Mouse (Mus musculus): ENCODE measurements around the gene Ckmt1.
"Not testable (repeated sequence)": the region's sequence is repeated elsewhere in the genome, so short reads cannot be mapped to it uniquely, and the experiment has no call there.

Gene Ckmt1

DNA sequence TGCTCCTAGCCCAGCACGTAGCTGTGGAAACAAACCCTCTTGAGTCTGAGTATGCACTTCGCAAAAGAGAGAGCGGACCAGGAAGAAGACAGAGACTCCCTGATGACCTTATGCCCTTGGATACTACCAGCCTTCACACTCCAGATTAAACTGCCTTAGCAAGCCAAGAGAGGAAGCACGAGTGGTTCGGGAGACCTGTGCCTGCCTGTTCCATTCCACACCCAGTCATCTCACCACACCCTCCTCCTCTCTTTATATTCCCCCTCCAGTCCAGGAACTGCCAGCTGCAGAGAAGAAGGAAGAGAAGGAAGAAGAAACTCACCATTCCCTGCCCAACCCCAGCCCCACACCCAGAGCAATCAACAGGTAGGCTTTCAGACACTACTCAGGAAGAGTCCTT, at the start of gene Ckmt1:
Gene Ckmt1, plus strand, starts transcription at position 221 of the 400 bp plus-strand sequence.
- no peak for DNase-seq (ENCODE audit: low read depth)

DNA sequence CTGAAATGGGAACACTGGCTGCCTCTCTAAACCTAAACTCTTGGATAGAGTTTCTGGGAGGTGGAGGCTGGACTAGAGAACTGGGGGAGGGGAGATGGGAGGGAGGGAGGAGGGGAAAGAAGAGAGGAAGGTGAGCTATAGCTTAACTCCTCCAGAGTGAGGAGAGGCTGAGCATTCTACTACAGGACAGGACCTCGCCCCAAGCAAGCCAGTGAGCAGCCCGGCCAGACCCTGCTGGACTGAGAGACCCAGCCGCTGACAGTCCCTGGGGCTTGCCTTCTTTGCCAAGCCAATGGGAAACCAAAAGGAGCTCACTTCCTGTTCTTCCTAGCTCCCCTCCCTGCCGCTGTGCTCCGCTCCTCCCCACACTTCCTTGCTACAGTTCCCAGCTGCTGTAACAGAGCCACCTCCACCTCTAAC, 48.5 kb upstream of the Ckmt1 start:
- DNase-seq (ENCODE audit: low read depth): no peak

DNA sequence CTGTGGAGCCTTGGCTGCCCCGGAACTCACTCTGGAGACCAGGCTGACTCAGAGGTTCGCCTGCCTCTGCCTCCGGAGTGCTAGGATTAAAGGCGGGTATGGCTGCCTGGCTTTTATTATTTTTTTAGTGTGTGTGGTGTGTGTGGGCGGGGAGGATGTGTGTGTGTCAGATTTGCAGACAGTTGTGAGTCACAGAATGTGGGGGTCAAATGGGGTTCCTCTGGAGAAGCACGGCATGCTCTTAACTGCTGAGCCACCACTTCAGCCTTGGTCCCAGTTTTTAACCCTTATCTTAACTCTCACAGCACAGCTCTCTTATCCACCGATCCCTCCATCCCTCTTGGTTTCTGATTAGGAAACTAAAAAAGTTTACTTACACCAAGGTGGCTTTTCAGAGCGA, 41.2 kb upstream of the Ckmt1 start:
- no peak for DNase-seq (ENCODE audit: low read depth)

DNA sequence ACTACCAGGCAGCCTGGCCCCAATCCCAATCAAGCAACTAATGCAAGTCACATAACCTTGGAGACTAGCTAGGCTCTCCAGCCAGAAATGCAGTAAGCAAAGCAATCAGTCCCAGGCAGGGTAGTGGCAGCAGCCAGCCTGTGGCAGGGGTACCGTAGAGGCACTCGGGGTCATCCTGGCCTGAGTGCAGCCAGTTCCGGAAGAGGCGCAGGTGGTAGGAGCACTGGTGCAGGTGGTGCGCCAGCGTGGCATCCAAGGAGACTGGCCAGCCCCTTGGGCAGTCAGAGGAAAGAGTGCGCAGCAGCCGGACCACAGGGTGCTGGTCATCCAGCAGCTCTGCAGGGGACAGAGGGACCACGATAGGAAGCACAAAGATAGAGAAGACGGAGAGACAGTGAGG, 34.5 kb upstream of the Ckmt1 start:
- no peak for DNase-seq (ENCODE audit: low read depth)

DNA sequence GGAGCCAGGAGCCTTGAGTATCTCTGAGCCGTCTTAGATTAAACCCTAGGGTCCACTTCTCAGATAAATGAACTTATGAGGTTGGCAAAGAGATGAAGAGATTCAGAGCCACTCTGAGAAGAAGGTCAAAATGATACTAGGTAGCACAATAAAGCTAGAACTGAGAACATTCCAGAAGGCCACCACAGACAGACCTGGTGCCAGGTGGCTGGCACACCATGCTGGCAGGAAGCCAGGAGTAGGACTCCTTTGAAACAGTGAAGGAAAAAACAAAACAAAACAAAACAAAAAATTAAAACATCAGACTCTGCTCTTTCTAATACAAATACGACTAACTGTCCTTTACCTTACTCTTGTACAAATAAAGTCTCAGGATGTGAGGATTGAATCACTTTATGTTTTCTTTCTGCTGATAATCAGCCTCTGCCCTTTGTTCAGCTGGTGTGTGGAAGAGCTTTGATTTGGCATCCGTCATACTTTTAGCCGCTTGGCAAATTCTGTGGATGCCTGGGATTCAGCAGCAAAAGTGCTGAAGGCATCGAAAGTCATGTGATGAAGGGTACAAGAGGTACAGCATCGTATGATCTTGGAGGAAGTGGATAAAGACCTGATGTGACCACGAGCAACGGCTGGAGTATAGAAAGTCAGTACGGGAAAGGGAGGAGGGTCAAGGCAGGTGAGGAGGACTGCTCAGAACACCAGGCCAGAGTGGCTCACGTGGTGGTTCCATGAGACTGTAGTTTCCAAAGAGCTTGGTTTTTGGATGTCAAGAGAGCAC, 33.6 kb upstream of the Ckmt1 start:
- no peak for DNase-seq (ENCODE audit: low read depth)

DNA sequence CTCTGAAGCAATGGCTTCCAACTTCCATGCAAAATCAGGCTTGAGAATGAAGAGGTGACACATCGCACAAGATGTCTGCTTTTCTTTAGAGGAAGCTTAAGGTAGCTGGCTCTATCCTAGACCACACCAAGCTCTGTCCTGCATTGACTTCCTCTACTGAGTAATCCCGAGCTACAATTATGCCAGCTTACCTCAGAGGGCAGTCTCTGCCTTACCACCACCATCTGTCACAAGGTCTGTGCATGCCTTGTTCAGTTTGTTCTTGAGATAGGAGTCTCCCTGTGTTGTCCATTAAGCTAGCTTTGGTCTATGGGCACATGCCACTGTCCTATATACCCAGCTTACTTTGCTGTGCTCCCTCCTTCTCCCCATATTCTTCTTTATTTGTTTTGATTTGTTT, 28.0 kb upstream of the Ckmt1 start:
- DNase-seq (ENCODE audit: low read depth): no peak

DNA sequence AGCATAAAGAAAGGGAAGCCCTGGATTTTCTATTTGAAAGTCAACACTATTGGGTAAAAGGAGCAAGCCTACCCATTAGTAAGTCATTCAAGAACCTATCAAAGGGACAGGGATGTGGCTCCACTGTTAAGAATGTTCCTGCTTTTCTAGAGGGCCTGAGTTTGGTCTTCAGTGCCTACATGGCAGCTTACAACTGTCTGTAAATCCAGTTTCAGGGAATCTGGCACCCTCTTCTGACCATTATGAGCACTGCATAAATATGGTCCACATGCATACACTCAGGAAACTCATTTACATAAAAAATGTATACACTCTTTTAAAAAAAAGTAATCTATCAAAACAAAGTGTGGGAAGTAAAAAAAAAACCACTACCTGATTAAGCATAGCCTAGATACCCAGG, 18.5 kb upstream of the Ckmt1 start:
- DNase-seq (ENCODE audit: low read depth): peak; percentile 13

DNA sequence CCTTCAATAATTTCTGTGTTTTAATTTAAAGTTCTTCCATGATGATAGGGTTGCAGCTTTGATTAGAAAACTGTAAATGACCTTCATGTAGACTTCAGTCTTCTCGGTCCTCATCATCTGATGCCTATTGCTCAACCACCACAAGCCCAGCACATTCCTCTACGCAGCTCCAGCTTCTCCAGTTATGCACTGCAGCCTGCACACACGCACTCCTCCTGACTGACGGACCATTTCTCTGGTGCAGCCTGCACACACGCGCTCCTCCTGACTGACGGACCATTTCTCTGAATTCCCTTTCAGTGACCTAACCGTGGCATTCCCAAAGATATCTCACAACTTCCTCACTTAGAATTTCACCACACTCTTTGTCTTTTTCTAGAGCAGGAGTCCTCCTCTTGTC, 4.4 kb upstream of the Ckmt1 start:
- DNase-seq (ENCODE audit: low read depth): no peak

DNA sequence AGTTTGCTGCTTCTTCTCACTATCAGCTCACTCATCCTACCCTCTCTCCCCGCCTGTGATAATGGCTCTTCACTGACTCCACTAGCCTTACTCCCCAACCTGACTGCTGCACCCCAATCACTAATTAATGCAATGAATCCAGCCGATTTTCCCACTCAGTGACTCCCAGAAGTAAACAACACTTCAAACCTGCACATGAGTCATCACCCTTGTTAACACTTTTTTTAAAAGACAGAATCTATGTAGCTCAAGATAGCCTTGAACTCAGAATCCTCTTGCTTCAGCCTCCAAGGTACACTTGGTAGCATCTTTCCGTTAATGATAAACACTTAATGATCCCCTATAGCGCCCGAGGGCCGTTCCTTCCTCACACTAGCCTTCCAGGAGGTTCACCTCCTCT, 3.1 kb upstream of the Ckmt1 start:
- DNase-seq (ENCODE audit: low read depth): peak; percentile 10

DNA sequence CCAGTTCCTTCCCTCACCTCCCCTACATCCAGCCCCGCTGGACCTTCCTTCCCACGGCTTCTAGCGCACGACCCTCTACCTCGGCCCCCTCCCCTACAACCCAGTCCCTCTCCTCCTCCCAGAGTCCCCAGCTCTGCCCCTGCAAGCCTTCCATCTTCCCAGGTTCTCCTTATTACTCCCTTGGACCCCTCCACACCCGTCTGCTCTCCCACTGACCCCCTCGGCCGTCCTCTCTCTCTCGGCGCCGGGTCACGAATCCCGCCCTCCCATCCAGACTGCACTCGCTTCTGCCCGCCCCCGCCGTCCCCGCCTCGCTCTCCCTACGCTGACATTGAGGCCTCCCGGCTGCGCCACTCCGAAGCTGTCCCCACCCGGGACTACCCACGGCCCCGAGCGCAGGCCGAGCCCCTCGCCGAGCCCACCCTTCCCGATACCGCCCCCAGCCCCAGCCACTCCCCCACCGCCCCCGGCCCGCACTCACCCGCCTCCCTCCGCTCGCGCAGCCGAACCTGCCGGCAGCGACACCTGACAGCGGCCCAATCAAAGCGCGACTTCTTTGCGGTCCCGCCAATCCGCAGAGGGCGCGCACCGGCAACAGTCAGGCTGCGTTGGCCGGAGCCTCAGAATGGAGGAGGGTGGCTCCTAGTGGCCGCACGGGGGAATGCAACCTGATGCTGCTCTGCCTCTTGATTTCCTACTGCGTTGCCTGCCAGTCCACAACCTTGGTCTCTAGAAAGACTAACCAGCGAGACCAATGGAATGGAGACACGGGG, 2.5 kb upstream of the Ckmt1 start, which contains the start of gene Ppip5k1:
Gene Ppip5k1, minus strand, starts transcription at position 577 of the 773 bp plus-strand sequence.
- peak; percentile 90 for DNase-seq (ENCODE audit: low read depth)

DNA sequence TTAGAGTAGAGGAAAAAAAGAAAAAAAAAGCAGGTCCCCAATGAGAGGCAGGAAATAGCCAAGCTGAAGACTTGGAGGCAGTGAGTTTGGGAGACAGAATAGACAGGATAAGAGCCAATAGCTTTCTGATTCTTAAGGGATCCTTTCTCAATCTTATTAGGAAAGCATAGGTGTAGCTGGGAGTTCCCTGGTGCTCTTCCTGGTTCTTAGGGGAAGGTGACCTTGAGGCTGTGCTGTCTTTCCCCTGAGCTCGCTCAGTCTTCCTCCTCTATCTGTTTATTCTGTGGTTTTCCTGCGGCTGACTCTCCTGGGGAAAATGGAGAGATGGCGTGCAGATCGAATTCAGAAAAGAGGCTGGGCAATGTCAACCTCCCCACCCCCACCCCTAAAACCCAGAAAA, 447 bp downstream of the Ckmt1 start:
- DNase-seq (ENCODE audit: low read depth): no peak

DNA sequence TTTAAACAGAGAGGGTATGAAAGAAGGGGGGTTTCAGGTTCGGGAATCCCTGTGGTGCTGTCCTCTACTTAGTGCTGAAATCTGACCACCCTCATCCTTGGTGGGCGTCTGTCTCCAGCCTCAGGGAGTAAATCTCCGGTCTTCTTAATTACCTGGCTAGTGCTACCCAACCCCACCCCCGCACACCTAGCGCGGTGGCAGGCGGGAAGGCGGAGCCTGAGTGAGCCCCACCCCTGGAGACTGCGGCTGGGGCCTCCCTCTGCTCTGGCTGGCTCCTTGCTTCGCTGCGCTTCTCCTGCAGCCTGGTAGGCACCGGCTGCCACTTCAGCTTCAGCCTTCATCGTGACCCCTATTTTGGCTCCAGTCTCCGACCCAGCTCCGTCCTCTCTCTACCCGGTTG, 867 bp downstream of the Ckmt1 start:
- peak; percentile 11 for DNase-seq (ENCODE audit: low read depth)

DNA sequence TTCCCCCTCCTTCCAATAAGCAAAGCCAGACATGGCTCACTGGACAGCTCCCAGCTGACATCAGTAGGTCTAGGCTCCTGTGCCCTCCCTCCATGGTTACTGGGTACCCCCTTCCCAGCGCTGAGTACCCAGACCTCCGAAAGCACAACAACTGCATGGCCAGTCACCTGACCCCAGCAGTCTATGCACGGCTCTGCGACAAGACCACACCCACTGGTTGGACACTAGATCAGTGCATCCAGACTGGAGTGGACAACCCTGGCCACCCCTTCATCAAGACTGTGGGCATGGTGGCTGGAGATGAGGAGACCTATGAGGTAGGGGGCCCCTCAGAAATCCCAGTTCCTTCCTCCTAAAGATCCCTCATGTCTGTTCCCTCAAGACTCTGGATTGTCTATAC, 1.9 kb downstream of the Ckmt1 start:
- DNase-seq (ENCODE audit: low read depth): no peak

DNA sequence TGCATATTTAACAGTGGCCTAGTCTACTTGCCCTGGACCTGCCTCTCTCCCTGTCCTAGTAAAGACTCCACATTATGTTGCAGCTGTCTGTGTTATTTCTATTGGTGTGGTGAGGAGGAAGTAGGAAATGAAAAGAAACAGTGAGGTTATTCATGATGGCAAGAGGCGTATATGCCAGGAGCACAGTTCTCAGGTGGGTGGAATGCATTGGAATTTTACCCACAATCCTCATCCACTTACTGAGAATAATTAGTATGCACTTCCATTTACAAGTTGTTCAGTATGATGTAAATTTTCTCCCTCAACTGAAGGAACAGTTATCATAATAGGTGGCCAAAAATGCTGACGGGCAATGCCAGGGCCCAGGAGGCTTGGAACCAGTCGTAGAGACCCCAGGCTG, 6.1 kb downstream of the Ckmt1 start:
- no peak for DNase-seq (ENCODE audit: low read depth)

DNA sequence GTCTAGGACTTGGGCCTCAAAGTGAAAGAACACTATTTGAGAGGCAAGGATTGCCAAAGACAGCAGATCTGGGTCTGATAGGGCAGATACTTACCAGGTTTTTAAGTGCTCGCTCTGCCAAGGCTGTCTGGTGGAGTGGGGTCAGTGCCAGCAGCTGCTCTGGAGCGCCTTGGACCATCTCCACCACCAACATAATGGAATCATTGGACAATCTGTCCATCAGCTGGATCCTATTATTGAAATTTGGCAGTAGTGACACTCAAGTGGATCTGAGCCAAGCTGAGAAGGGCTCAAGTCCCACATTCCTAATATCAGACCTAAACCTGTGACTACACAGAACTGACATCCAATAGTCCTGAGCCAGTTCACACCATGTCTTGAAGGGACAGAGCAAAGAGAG, 11.3 kb downstream of the Ckmt1 start:
- DNase-seq (ENCODE audit: low read depth): no peak

DNA sequence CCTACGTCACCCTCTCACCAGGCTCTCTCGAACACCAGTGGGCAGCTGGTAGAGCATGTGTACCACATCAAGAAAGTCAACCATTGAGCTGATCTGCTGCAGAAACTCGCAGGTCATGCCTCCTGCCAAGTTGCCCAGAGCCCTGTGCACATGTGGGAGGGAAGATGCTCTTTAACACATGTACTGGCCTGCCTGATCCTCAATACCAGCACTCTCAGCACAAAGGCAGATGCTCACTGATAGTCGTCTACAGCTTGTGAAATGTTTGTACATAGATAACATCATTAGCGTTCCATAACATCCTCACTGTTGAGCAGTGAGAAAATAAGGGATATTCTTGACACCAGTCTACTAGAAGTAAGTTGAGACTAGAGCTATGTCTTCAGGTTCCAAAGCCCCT, 13.4 kb downstream of the Ckmt1 start:
- no peak for DNase-seq (ENCODE audit: low read depth)

DNA sequence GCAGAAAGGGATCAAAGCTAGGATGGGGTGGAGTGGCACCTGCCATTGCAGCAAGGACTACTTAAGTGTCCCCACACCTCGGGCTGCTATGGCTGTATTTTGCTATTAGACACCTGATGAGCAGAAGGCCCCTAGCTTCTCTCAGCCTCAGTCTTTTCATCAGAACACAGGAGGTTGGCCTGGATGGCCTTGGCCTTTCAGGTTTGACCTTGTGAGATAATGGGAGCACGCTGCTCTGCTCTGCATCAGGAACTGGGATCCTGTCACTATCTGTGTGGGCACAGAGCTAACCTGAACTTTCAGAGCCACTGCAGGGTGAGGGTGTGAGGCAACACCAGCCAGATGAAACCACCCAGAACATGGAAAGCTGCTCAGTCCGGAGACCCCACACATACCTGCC, 14.8 kb downstream of the Ckmt1 start:
- no peak for DNase-seq (ENCODE audit: low read depth)

DNA sequence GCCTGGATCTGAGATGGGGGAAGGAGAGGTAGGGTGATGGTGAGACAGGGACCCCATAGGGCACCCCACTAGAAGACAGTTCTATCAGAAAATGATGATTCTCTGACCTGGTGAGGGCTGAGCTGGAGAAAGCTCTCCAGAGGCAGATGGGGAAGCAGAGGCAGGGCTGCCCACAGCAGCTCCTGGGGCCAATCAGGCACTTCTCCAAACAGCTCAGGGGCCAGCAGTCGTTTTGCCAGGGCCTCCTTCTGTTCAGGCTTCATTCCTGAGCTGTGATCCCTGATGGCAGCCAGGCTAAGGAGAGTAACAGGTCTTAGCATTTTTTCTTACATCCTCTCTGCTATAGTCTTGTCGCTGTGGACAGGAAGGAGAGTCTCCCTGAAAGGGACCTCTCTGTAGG, 17.3 kb downstream of the Ckmt1 start:
- no peak for DNase-seq (ENCODE audit: low read depth)

DNA sequence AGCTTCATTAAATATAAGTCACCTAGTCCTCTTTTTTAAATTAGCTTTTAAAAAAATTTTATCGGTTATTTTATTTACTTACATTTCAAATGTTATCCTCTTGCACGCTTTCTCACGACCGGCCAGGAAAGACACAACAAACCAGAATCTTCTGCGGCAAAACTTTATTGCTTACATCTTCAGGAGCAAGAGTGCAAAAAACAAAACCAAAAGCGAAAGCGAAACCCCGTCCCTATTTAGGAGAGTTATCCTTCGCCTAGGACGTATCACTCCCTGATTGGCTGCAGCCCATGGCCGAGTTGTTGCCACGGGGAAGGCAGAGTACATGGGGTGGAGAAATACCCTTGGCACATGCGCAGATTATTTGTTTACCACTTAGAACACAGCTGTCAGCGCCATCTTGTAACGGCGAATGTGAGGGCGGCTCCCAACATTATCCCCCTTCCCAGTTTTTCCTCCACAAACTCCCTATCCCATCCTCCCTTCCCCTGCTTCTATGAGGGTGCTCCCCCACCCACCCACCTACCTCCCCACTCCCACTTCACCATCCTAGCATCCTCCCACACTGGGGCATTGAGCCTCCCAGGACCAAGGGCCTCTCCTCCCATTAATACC, 29.6 kb downstream of the Ckmt1 start, which contains the start of gene Strc:
Gene Strc, minus strand, starts transcription at position 208 of the 615 bp plus-strand sequence.
- DNase-seq (ENCODE audit: low read depth): not testable (repeated sequence)

DNA sequence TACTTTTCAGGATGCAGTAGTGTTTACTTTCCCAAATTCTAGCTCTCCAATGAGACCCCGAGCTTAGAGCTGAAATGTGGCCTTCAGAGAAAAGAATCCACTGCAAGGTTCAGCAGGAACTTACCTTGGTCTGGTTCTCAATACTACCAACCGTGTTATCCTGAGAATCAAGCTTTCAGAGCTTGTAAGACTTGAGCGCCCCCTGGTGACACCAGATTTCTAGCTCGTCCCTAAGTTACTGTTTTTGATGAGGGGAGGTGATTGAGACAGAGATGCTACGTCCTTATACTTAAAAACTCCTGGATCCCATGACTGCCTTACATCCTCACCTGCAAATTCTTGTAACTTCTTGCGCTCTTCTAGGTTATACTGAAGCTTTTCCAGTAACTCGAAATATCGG, 39.1 kb downstream of the Ckmt1 start:
- peak; percentile 67 for DNase-seq (ENCODE audit: low read depth)

DNA sequence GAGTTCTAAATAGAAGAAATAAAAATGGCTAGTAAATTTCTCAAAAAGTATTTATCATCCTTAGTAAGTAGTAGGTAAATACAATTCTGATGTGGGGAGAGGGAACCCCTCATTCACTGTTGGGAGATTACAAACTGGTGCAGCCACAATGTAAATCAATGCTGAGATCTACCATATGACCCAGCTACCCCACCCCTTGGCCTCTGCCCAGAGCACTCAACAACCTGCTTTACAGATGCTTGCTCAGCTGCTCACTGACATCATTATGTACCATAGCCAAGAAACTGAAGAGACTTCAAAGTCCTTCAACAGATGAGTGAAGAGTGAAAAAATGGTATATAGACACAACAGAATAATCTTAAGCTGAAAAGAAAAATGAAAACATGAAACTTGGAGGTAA, 45.8 kb downstream of the Ckmt1 start:
- DNase-seq (ENCODE audit: low read depth): no peak

DNA sequence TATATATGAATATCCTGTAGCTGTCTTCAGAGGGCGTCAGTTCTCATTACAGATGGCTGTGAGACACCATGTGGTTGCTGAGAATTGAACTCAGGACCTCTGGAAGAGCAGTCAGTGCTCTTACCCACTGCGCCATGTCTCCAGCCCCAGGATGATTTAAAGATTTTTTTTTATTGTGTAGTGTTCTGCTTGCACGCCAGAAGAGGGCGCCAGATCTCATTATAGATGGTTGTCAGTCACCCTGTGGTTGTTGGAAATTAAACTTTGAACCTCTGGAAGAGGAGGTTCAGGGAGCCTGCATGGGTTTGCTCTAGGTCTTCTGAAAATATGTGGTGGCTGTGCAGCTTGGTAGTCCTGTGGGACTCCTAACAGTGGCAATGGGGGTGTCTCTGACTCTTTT, 50.6 kb downstream of the Ckmt1 start:
- DNase-seq (ENCODE audit: low read depth): peak; percentile 74

DNA sequence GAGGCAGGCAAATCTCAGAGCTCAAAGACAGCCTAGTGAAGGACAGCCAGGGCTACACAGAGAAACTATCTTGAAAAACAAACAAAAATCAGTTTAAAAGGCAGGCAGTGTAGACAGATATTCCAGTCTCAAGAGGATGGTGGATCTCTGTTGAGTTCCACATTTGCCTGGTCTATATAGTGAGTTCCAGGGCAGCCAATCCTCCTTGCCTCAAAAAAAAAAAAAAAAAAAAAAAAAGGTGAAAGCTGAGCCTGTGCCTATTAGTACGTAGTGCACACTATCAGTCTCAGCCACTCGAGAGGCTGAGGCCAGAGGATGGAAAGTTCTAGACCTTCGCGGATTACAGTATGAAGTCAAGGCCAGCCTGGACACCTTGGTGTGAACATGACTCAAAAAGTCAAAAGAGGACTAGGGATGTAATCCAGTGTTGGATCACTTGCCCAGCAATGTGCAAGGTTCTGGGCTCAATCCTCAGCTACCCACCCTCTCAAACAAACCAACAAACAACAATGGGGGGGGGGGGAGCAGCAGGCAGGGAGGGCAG, 55.4 kb downstream of the Ckmt1 start:
- peak; percentile 60 for DNase-seq (ENCODE audit: low read depth)

All from c-Kit-positive CD71-positive TER-119-negative erythroid progenitor cells, embryonic 14.5 days (primary cell).